Mouse (Mus musculus) MEL (cell line): Measurements from ENCODE around the gene Kmt5a.

Source experiments
- BHLHE40 ChIP-seq: IDR thresholded peaks from 2 replicates; pipeline ENCODE4 v1.6.1; 2012; ENCODE audit warnings: low read depth, mild to moderate bottlenecking, inconsistent platforms, low read length, improper control_type of control experiment, borderline replicate concordance
- CHD1 ChIP-seq: IDR thresholded peaks from 2 replicates; pipeline ENCODE4 v1.6.1; 2012; ENCODE audit warnings: low read depth, mild to moderate bottlenecking, inconsistent platforms, low read length, improper control_type of control experiment
- CTCF ChIP-seq, 3 experiments: IDR thresholded peaks in 2 of 3; conservative IDR thresholded peaks in 1 of 3; 2 replicates each; pipeline ENCODE4 v1.5.1; 2011 to 2012; ENCODE audit warnings: low read length in 3 of 3, low read depth in 2 of 3, mild to moderate bottlenecking in 2 of 3, improper control_type of control experiment in 1 of 3, inconsistent platforms in 1 of 3, mixed read lengths in 1 of 3, moderate library complexity in 1 of 3; ENCODE audit not compliant: control insufficient read depth in 1 of 3, insufficient read depth in 1 of 3, poor library complexity in 1 of 3, severe bottlenecking in 1 of 3
- EP300 ChIP-seq, 2 experiments: IDR thresholded peaks; 2 replicates each; pipeline ENCODE4 v1.6.1; 2011; ENCODE audit warnings: improper control_type of control experiment in 2 of 2, low read length in 2 of 2, low read depth in 1 of 2, mild to moderate bottlenecking in 1 of 2
- GATA1 ChIP-seq: IDR thresholded peaks from 2 replicates; pipeline ENCODE4 v1.6.1; 2011; ENCODE audit warnings: low read depth, low read length, improper control_type of control experiment
- MEF2A ChIP-seq: IDR thresholded peaks from 2 replicates; pipeline ENCODE4 v1.6.1; 2014; ENCODE audit warnings: low read depth, mild to moderate bottlenecking, inconsistent platforms, low read length, improper control_type of control experiment; ENCODE audit not compliant: poor library complexity, insufficient replicate concordance, severe bottlenecking; ENCODE audit errors: extremely low read depth
- POLR2A ChIP-seq, 2 experiments: IDR thresholded peaks; 2 replicates each; pipeline ENCODE4 v1.6.1; 2011 to 2012; ENCODE audit warnings: low read length in 2 of 2, mild to moderate bottlenecking in 2 of 2, control low read depth in 1 of 2, improper control_type of control experiment in 1 of 2, low read depth in 1 of 2, moderate library complexity in 1 of 2; ENCODE audit not compliant: control insufficient read depth in 1 of 2, insufficient read depth in 1 of 2, poor library complexity in 1 of 2

DNA sequence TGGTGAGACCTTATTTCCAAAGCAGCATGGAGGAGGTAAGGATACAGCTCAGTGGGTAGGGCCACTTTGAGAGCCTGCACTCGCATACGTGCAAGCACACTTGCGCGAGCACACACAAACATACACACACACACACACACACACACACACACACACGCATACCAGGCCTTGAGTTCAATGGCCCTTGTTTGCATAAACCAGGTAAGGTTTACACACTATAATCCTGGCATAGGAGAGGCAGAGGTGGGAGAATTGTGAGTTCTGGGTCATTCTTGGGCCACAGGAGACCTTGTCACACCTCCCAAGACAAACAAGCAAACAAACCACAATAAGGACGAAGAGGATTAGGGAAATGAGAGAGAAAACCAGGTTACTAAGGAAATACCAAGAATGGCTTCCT, 69.5 kb downstream of the Kmt5a start:
- TF ChIP-seq MEF2A (no peak), CTCF (IDR thresholded peaks at IDR 0.05 in 2 of 3, conservative IDR thresholded peaks at IDR 0.05 in 1 of 3; ENCODE audit: control insufficient read depth in 1 of 3, insufficient read depth in 1 of 3, low read depth in 2 of 3, low read length in 3 of 3, poor library complexity in 1 of 3, severe bottlenecking in 1 of 3) (no peak), EP300 (IDR thresholded peaks at IDR 0.05; ENCODE audit: low read depth in 1 of 2, low read length in 2 of 2) (no peak), POLR2A (IDR thresholded peaks at IDR 0.05; ENCODE audit: control insufficient read depth in 1 of 2, insufficient read depth in 1 of 2, low read depth in 1 of 2, low read length in 2 of 2, poor library complexity in 1 of 2) (no peak), CHD1 (no peak), BHLHE40 (no peak), GATA1 (no peak)
